Mouse (Mus musculus) embryonic facial prominence, embryonic 12.5 days (tissue): ENCODE results near the gene Gm8374. TPM values are rescaled to one million over a fixed set of nuclear protein-coding genes. Genes with fewer than 3 reads are reported as not detected.
"Not testable (repeated sequence)": the region's sequence is repeated elsewhere in the genome, so short reads cannot be mapped to it uniquely, and the experiment has no call there.

Source experiments
- ATAC-seq: fragments of 200-750 bp; cut with Nextera tagmentation; 2 replicates; pipeline ENCODE4 v1.8.0; 2017; ENCODE audit not compliant: insufficient number of reproducible peaks, insufficient read depth, low FRiP score, low TSS enrichment
- H3K27ac ChIP-seq: fragments of 300-500 bp; sonication (generic); 2 replicates; pipeline ENCODE4 v1.5.1; 2016; ENCODE audit warnings: mild to moderate bottlenecking
- H3K27me3 ChIP-seq: fragments of 300-500 bp; sonication (generic); 2 replicates; pipeline ENCODE4 v1.6.1; 2016; ENCODE audit warnings: mild to moderate bottlenecking, moderate library complexity
- H3K36me3 ChIP-seq: fragments of 300-500 bp; sonication (generic); 2 replicates; pipeline ENCODE4 v1.6.1; 2016; ENCODE audit warnings: mild to moderate bottlenecking
- H3K4me1 ChIP-seq: fragments of 300-500 bp; sonication (generic); 2 replicates; pipeline ENCODE4 v1.6.1; 2016
- H3K4me2 ChIP-seq: fragments of 300-500 bp; sonication (generic); replicated peaks from 2 replicates; pipeline ENCODE4 v1.6.1; 2016; ENCODE audit warnings: mild to moderate bottlenecking, moderate library complexity
- H3K4me3 ChIP-seq: fragments of 300-500 bp; sonication (generic); 2 replicates; pipeline ENCODE4 v1.5.1; 2016; ENCODE audit warnings: mild to moderate bottlenecking
- H3K9ac ChIP-seq: fragments of 300-500 bp; sonication (generic); 2 replicates; pipeline ENCODE4 v1.6.1; 2016; ENCODE audit warnings: mild to moderate bottlenecking, moderate library complexity
- H3K9me3 ChIP-seq: fragments of 300-500 bp; sonication (generic); 2 replicates; pipeline ENCODE4 v1.6.1; 2016; ENCODE audit warnings: mild to moderate bottlenecking, moderate library complexity
- WGBS: fragments of 180-500 bp; shearing (Covaris S2); methylation state at CpG from one replicate; pipeline ENCODE4 v1.1.7; 2016; 5-methylcytosine and 5-hydroxymethylcytosine counted together
- polyA plus RNA-seq: library from polyadenylated mRNA; unstranded; fragments of >200 nt; fragmentation: Nextera tagmentation; extraction: Ambion mirVana; gene quantifications from 2 replicates; pipeline ENCODE4 v1.2.1, GENCODE M21; 2016

Gene Gm8374
- not detected in 2 replicates for polyA plus RNA-seq

- not testable (repeated sequence) for H3K4me1 ChIP-seq, H3K9me3 ChIP-seq, H3K27me3 ChIP-seq, ATAC-seq, H3K27ac ChIP-seq, H3K4me2 ChIP-seq, H3K4me3 ChIP-seq, H3K36me3 ChIP-seq, H3K9ac ChIP-seq
- 87% methylated on average over 3 of the region's 3 CpGs for WGBS
These were observed at the start of gene Gm8374 for GRCm38 (mm10) chr14:7365034-7365433. TSS of gene Gm8374 (minus strand) at chr14:7365134.

- H3K27me3 ChIP-seq, H3K27ac ChIP-seq, H3K9ac ChIP-seq, H3K4me3 ChIP-seq, H3K4me2 ChIP-seq, H3K36me3 ChIP-seq, H3K4me1 ChIP-seq, H3K9me3 ChIP-seq, ATAC-seq: not testable (repeated sequence)
- no CpG with 5 or more reads among the region's 1 CpGs for WGBS
These were observed 32.6 kb downstream of the Gm8374 start, which contains the start of gene Gm5797 for GRCm38 (mm10) chr14:7332295-7332694. TSS of gene Gm5797 (minus strand) at chr14:7332395.

- Histone ChIP-seq H3K9ac (peak overlapping the region; percentile 55), H3K4me2 (peak overlapping the region; percentile 69), H3K4me3 (peak overlapping the region; percentile 50)
- H3K36me3 ChIP-seq, H3K4me1 ChIP-seq, H3K27ac ChIP-seq, H3K27me3 ChIP-seq, H3K9me3 ChIP-seq, ATAC-seq: not testable (repeated sequence)
- WGBS: 1% methylated on average over 12 of the region's 19 CpGs
These were observed 49.8 kb downstream of the Gm8374 start for GRCm38 (mm10) chr14:7315093-7315492.

GRCm38 (mm10) chr14:7314661-7315060, 50.3 kb downstream of the Gm8374 start, which contains the start of gene Gm3739:
TSS of gene Gm3739 (minus strand) at chr14:7315049.
- H3K36me3 ChIP-seq, H3K27me3 ChIP-seq, H3K4me1 ChIP-seq, ATAC-seq, H3K9me3 ChIP-seq, H3K27ac ChIP-seq: not testable (repeated sequence)
- H3K4me3 ChIP-seq: peak within 1 kb of the TSS; percentile 50
- peak within 1 kb of the TSS; percentile 69 for H3K4me2 ChIP-seq
- peak within 1 kb of the TSS; percentile 55 for H3K9ac ChIP-seq
- WGBS: 4% methylated on average over 19 of the region's 35 CpGs

Other genes with a start within 250 kb of the Gm8374 start
- gene Gm6676, start 239.7 kb downstream of the Gm8374 start, polyA plus RNA-seq: not detected in 2 replicates
- 5.2 and 6.2 TPM in 2 replicates for gene Gm3512, start 190.6 kb downstream of the Gm8374 start, polyA plus RNA-seq
- not detected in 2 replicates for gene Gm16434, start 170.6 kb downstream of the Gm8374 start, polyA plus RNA-seq
- not detected in 2 replicates for gene Gm3727, start 100.4 kb downstream of the Gm8374 start, polyA plus RNA-seq
- 0.94 and 1.7 TPM in 2 replicates for gene Gm3739, start 50.1 kb downstream of the Gm8374 start, polyA plus RNA-seq
- not detected in 2 replicates for gene Gm5797, start 32.7 kb downstream of the Gm8374 start, polyA plus RNA-seq
- not detected in 2 replicates for gene Gm3755, start 85.8 kb upstream of the Gm8374 start, polyA plus RNA-seq
- gene Gm3752, start 118.6 kb upstream of the Gm8374 start, polyA plus RNA-seq: 1.1 and 1.3 TPM in 2 replicates
- gene Gm3558, start 203.4 kb upstream of the Gm8374 start, polyA plus RNA-seq: 0.78 and 1.2 TPM in 2 replicates
- not detected in 2 replicates for gene Gm10338, start 230.5 kb upstream of the Gm8374 start, polyA plus RNA-seq